Mouse (Mus musculus) gastrocnemius, postnatal 4 days (tissue): ENCODE measurements at regions not wholly inside any gene's neighbourhood (a gene's known extent, or its start where the extent isn't known, plus 50 kb on each side); places are given as distances from the start of the nearest gene placed in this dataset. TPM values are rescaled to one million over a fixed set of nuclear protein-coding genes. Genes with fewer than 3 reads are reported as not detected.

ENCODE experiments used
- DNase-seq, 2 experiments: peaks; one replicate each; pipeline ENCODE4 v3.0.0; 2021 to 2022; ENCODE audit warnings: low spot score in 2 of 2, mixed read lengths in 2 of 2
- microRNA-seq: library from miRNA; unstranded; fragments of <30 nt; microRNA quantifications from one replicate; pipeline ENCODE4 v1.2.0, GENCODE M21; 2021

DNA sequence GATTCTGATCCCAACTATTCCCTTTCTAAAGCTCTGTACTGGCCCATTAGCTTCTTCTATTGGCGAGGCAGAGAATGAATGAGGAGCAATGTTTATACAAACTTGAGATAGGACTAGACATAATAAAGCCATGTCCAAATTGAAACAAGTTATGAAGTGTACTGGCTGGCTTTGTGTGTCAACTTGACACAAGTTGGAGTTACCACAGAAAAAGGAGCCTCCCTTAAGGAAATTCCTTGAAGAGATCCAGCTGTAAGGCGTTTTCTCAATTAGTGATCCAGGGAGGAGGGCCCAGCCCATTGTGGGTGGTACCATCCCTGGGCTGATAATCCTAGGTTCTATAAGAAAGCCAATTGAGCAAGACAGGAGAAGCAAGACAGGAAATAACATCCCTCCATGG, 135.9 kb upstream of the Cr2 start:
- no peak for DNase-seq

DNA sequence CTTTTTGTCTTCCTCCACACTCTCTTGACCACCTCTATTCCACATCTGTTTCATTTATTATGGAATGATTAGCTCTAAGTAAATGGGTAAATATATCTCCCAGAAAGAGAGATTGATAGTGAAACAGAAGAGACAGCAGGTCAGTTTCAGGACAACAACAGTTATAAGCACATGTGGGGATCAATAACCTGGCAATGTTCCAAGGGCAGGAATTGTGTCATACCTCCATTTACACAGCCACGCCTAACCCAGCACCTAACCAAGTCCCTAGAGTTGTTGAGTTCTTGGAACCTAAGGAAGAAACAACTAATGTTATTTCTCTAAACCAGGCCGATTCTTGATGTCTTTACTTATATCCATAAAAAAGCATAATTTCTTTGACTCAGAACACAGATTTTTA, 108.6 kb upstream of the Cr2 start:
- DNase-seq: no peak

DNA sequence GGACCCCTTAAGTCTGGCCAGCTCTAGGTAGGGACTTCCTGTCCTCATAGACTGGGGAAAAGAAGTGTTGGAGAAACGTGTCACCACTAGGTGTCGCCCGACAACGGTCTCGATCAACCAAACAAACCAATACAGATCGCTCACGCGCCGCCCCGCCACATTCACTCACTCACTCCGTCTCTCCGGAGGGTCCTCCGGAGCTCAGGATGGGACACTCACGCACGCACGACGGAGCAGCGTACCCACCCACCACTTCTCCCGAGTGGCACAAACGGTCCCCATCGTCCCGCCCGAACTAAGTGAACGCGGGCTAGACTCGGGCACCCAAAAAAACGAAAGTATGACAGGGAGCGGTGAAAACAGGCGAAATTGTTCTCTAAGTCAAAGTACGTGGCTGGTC, 65.0 kb upstream of the Cr2 start:
- peak; percentile 100 for DNase-seq

DNA sequence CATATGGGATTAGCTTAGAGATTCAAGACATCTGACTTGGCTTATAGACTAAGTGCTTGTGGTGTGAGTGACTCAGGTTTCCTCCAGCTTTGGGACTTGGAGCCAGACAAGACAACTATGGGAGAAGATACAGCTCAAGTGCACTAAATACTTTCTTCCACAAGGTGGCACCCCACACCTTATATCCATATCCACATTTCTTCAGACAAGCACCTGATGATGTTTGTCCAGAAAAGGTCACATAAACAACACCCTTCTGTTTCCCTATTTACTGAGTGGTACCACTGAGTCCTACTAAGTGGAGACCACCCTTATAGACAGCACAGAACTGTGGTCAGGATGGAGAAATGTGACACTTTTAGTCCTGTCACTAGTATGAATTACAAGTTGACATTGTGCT, 56.1 kb upstream of the Cr2 start:
- DNase-seq: peak in 1 of 2 experiments; percentile 19

DNA sequence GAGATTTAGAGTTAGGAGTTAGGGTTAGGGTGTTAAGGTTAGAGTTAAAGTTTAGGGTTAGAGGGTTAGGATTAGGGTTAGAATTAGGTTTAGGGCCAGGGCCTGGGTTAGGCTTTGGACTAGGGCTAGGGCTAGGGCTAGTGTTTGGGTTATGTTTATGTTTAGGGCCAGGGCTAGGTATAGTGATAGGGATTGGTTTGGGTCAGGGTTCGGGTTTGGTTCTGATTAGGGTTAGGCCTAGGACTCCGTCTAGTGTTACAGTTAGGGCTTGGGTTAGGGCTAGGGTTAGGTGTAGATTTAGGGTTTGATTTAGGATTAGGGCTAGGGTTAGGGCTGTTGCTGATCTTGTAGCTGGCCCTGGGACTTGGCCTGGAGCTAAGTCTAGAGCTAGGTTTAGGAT, 50.5 kb upstream of the Cr2 start:
- DNase-seq: no peak

Small RNA genes lying in the stretch of these regions (microRNA-seq; reads per million reads assigned to microRNA genes)
- gene Gm24802: not detected
